Mouse (Mus musculus) megakaryocyte progenitor cell, adult 5-6 weeks (primary cell): ENCODE results near the gene Il20ra. TPM values are rescaled to one million over a fixed set of nuclear protein-coding genes. Genes with fewer than 3 reads are reported as not detected.
A peak's percentile ranks its signal among the peaks of the same experiment; 100 is the strongest.

Experiments
- ATAC-seq: replicated peaks from 2 replicates; pipeline ENCODE4 v1.8.0; 2016; ENCODE audit warnings: mild to moderate bottlenecking, moderate TSS enrichment, inconsistent platforms; ENCODE audit not compliant: poor library complexity
- total RNA-seq, 2 experiments: library from RNA; stranded (forward) in 1 of 2; stranded (reverse) in 1 of 2; fragments of 157-497, 149-512 nt in 1 of 2; fragments of 200-1000 nt in 1 of 2; gene quantifications; 2 replicates each; pipeline versions ENCODE4 v1.2.3 to v1.2.4; 2015 to 2017

The Il20ra gene
- total RNA-seq, 2 experiments from 2014 or later = 0.25 to 0.67 TPM

DNA sequence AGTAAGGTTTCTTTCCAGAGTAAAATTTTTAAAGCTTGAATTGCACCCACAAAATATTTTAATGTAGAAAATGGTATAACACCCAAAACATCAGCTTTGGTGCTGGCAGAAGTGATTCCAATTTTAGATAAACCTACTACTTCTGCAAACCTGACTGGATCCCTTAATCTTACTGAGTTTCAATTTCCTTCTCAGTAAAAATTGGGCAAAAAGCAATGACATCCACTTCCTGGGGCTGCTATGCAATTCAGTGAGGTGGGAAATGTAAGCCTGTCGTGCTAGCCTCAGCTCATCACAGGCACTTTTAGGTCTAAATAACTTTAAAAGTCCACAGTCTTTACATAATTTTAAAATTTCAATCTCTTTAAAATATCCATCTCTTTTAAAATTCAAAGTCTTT, 33.8 kb downstream of the Il20ra start:
- peak; percentile 74 for ATAC-seq

DNA sequence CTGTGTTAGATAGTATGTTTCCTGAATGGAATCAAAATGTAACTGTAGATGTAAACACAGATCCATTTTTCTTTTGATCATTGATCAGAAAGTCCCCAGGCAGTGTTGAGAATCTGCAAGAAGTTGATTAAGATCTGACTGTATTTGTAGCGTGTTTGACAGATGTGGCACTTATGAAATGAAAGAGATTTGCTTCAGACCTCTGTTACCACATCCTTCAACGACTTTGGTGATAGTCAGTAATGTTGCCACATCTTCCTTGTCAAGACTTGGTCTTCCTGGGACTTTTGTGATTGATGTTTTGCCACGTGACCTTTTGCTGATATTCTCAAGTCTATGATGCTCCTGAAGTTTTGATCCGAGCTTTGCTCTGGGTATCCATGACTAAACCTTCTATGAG, 35.3 kb downstream of the Il20ra start:
- peak; percentile 75 for ATAC-seq

DNA sequence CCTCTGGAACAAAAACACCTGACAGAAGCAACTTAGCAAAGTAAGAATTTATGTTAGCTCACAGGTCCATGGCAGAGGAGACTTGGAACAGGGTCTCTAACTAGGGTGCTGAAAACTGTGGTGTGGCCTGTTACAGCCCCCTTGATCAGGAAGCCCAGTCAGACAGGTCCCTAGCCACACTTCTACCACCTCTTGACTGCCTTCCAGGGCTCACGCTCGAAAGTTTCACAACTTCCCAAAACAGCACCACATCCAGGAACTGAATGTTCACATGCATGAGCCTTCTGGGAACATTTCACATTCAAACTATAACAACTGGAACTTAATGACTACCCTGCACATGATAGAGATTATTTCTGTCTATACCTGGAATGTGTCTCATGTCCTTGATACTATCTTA, 53.1 kb downstream of the Il20ra start:
- peak; percentile 84 for ATAC-seq

DNA sequence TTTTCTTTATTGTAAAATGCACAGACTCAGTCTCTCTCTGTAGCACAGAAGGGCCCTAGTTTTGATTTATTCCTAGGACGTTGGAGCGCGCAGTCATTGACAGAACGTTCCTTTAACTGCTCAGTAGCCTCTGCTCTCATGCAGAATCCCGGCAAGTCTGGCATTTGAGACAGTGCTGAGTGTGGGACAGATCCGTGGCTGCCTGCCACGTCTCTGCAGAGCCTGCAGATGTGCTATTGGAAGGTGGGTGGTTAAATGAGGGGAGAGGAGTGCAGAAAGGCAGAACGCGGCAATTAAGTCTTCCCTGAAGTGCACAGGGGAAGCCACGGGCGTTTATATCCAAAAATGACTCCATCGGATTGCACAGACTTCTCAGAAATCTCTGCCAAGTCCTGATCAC, 66.7 kb downstream of the Il20ra start:
- no peak for ATAC-seq

DNA sequence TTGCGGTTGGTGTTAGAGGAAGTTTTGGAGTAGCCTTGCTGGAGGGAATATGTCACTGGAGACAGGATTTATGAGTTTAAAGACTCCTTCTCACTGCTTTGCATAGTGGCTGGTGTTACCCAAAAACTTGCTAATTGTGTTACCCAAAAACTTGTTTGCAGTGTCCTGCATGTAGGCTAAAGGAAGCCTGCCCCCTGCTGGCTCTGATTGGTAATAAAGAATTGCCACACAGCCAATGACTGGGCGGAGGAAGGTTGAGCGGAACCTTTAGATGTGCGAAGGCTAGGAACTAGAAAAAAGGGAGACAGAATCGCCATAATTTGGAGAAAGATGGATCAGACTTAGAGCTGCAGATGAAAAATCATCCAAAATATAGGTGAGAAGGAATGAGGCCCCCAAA, 69.0 kb downstream of the Il20ra start:
- peak; percentile 71 for ATAC-seq

DNA sequence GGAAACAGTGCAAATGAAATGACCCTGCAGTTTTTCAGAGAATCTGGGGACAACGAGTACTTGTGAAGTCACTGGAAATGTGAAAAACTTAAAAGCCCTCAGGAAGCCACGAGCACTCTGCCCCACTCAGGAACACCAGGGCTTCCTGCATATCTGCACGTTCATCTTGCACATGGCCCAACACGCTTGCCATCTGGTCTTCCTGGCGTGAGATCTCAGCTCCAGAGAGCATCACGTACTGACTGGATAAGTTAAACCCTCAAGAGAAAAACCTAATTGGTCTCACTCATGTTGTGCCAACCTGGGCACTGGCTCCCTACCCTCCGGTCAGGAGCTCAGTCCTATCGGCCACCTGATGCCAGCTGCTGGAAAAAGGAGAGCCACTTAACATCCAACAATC, 82.6 kb downstream of the Il20ra start:
- ATAC-seq = no peak; the same call in 1 of the 2 replicates

DNA sequence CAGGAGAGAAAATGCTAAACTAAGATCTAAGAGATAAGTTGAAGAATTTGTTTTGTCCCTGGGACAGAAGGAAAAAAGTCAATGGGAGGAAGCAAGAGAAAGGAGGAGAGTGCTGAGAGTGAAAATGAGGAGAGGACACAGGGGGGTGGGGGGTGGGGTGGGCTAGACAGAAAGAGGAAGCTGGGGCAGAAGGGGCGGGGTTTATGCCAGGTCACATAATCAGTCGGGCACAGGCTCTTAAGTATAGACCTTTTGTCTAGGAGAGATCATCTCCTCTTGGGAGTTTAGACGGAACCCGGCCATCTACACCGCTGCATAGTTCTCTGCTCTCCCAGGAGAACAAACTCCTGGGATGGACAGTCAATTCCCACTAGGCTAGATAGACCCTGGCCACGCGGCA, 90.6 kb downstream of the Il20ra start:
- ATAC-seq = peak; percentile 60

DNA sequence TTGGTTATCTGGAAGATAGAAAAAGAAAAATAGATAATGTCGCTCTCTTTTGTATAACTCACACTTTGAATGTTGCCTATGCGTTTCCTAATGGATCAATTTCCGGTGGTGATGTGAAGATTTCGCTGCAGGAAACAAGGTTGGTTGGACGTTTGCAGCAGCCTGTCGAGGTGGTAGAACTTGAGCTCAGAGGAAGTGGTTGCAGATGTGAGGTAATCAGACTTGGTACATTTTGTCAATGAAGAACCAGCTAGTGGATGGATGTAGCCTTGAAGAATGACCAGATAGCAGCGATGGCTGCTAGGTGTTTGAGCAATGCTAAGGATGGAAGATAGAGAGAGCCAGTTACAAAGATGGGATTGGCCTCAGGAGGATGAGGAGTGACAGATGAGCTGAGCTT, 92.4 kb downstream of the Il20ra start:
- ATAC-seq = peak; percentile 80

Other genes with a start within 250 kb of the Il20ra start
- gene Ifngr1, start 120.6 kb upstream of the Il20ra start, total RNA-seq (2015) = 384 and 439 TPM in 2 replicates
- gene Ifngr1, start 120.6 kb upstream of the Il20ra start, total RNA-seq (2017) = 295 and 330 TPM in 2 replicates
- gene Il22ra2, start 90.6 kb upstream of the Il20ra start, total RNA-seq (2015) = 4.3 and 4.6 TPM in 2 replicates
- 3.2 and 7.7 TPM in 2 replicates for gene Il22ra2, start 90.6 kb upstream of the Il20ra start, total RNA-seq (2017)
- 0.22 and 1.1 TPM in 2 replicates for gene Slc35d3, start 138.9 kb downstream of the Il20ra start, total RNA-seq (2015)
- gene Slc35d3, start 138.9 kb downstream of the Il20ra start, total RNA-seq (2017) = 0.68 TPM in 1 of 2 replicates, not detected in the other
- 44.3 and 56.4 TPM in 2 replicates for gene Pex7, start 195.1 kb downstream of the Il20ra start, total RNA-seq (2015)
- 24.8 and 29.7 TPM in 2 replicates for gene Pex7, start 195.1 kb downstream of the Il20ra start, total RNA-seq (2017)
- gene Map3k5, start 221.9 kb downstream of the Il20ra start, total RNA-seq (2015) = 15.4 and 16.5 TPM in 2 replicates
- 16.0 and 17.9 TPM in 2 replicates for gene Map3k5, start 221.9 kb downstream of the Il20ra start, total RNA-seq (2017)